Mouse (Mus musculus): Measurements from ENCODE around the gene Gm21976. TPM values are rescaled to one million over a fixed set of nuclear protein-coding genes. Genes with fewer than 3 reads are reported as not detected.
A peak's percentile ranks its signal among the peaks of the same experiment; 100 is the strongest.

Gene Gm21976
- not detected in 2 replicates for polyA plus RNA-seq (2012; rRNA removed)

GRCm38 (mm10) chr13:98279686-98280085, at the start of gene Gm21976:
Gene Gm21976, plus strand, starts transcription at chr13:98279887.
- WGBS: 90% methylated on average over 5 of the region's 5 CpGs
- no peak for DNase-seq (ENCODE audit: low read depth in 1 of 2, low spot score in 2 of 2)
- TF ChIP-seq CTCF (IDR thresholded peaks at IDR 0.05; ENCODE audit: extremely low read depth, insufficient read depth, insufficient read length, insufficient replicate concordance): no peak
- TF ChIP-seq POLR2A (IDR thresholded peaks at IDR 0.05; ENCODE audit: low read depth, low read length): no peak

GRCm38 (mm10) chr13:98230511-98230910, 49.2 kb upstream of the Gm21976 start:
- WGBS: 91% methylated on average over 1 of the region's 1 CpGs

More at GRCm38 (mm10) chr13:98279686-98280085, at the start of gene Gm21976:
- Histone ChIP-seq H3K27ac (ENCODE audit: insufficient read depth, low read length) (no peak within 1 kb of the TSS), H3K4me3 (ENCODE audit: extremely low read depth, insufficient read depth, insufficient read length) (no peak within 1 kb of the TSS), H3K27me3 (ENCODE audit: control insufficient read depth, insufficient read depth, low read length) (no peaks in the 10 kb centered on the region), H3K4me1 (ENCODE audit: control insufficient read depth, insufficient read depth, insufficient read length) (no peaks in the 10 kb centered on the region), H3K36me3 (ENCODE audit: control insufficient read depth, insufficient read depth, low read length) (peaks cover 1% of the 10 kb centered on the region)

GRCm38 (mm10) chr13:98235451-98235850, 44.2 kb upstream of the Gm21976 start:
- H3K36me3 ChIP-seq (ENCODE audit: control insufficient read depth, insufficient read depth, low read length): no peaks in the 10 kb centered on the region
- no peak for DNase-seq (ENCODE audit: low read depth in 1 of 2, low spot score in 2 of 2)
- 76% methylated on average over 6 of the region's 6 CpGs for WGBS
- H3K27me3 ChIP-seq (ENCODE audit: control insufficient read depth, insufficient read depth, low read length): no peaks in the 10 kb centered on the region
- no peak overlapping the region for H3K27ac ChIP-seq (ENCODE audit: insufficient read depth, low read length)
- TF ChIP-seq POLR2A (IDR thresholded peaks at IDR 0.05; ENCODE audit: low read depth, low read length): no peak
- no peak for TF ChIP-seq CTCF (IDR thresholded peaks at IDR 0.05; ENCODE audit: extremely low read depth, insufficient read depth, insufficient read length, insufficient replicate concordance)
- no peak overlapping the region for H3K4me3 ChIP-seq (ENCODE audit: extremely low read depth, insufficient read depth, insufficient read length)
- H3K4me1 ChIP-seq (ENCODE audit: control insufficient read depth, insufficient read depth, insufficient read length): no peaks in the 10 kb centered on the region

More at GRCm38 (mm10) chr13:98230511-98230910, 49.2 kb upstream of the Gm21976 start:
- TF ChIP-seq CTCF (IDR thresholded peaks at IDR 0.05; ENCODE audit: extremely low read depth, insufficient read depth, insufficient read length, insufficient replicate concordance) (no peak), POLR2A (IDR thresholded peaks at IDR 0.05; ENCODE audit: low read depth, low read length) (no peak)
- no peak for DNase-seq (ENCODE audit: low read depth in 1 of 2, low spot score in 2 of 2)
- H3K4me3 ChIP-seq (ENCODE audit: extremely low read depth, insufficient read depth, insufficient read length): no peak overlapping the region
- no peak overlapping the region for H3K27ac ChIP-seq (ENCODE audit: insufficient read depth, low read length)
- H3K4me1 ChIP-seq (ENCODE audit: control insufficient read depth, insufficient read depth, insufficient read length): no peaks in the 10 kb centered on the region
- no peaks in the 10 kb centered on the region for H3K27me3 ChIP-seq (ENCODE audit: control insufficient read depth, insufficient read depth, low read length)
- H3K36me3 ChIP-seq (ENCODE audit: control insufficient read depth, insufficient read depth, low read length): no peaks in the 10 kb centered on the region

- Histone ChIP-seq H3K4me1 (ENCODE audit: control insufficient read depth, insufficient read depth, insufficient read length) (no peaks in the 10 kb centered on the region), H3K4me3 (ENCODE audit: extremely low read depth, insufficient read depth, insufficient read length) (no peak overlapping the region), H3K36me3 (ENCODE audit: control insufficient read depth, insufficient read depth, low read length) (no peaks in the 10 kb centered on the region), H3K27me3 (ENCODE audit: control insufficient read depth, insufficient read depth, low read length) (no peaks in the 10 kb centered on the region), H3K27ac (ENCODE audit: insufficient read depth, low read length) (no peak overlapping the region)
- 24% methylated on average over 12 of the region's 12 CpGs for WGBS
- TF ChIP-seq POLR2A (IDR thresholded peaks at IDR 0.05; ENCODE audit: low read depth, low read length) (no peak), CTCF (IDR thresholded peaks at IDR 0.05; ENCODE audit: extremely low read depth, insufficient read depth, insufficient read length, insufficient replicate concordance) (peak; percentile 56; the same call in 1 of the 2 replicates)
- DNase-seq (ENCODE audit: low read depth in 1 of 2, low spot score in 2 of 2): peak in 1 of 2 experiments; percentile 29
These were observed 39.6 kb upstream of the Gm21976 start for GRCm38 (mm10) chr13:98239978-98240641.

GRCm38 (mm10) chr13:98241531-98242282, 38.0 kb upstream of the Gm21976 start:
- no peak overlapping the region for H3K4me3 ChIP-seq (ENCODE audit: extremely low read depth, insufficient read depth, insufficient read length)
- TF ChIP-seq POLR2A (IDR thresholded peaks at IDR 0.05; ENCODE audit: low read depth, low read length) (no peak), CTCF (IDR thresholded peaks at IDR 0.05; ENCODE audit: extremely low read depth, insufficient read depth, insufficient read length, insufficient replicate concordance) (no peak)
- WGBS: 65% methylated on average over 9 of the region's 9 CpGs
- no peaks in the 10 kb centered on the region for H3K4me1 ChIP-seq (ENCODE audit: control insufficient read depth, insufficient read depth, insufficient read length)
- no peak for DNase-seq (ENCODE audit: low read depth in 1 of 2, low spot score in 2 of 2)
- no peaks in the 10 kb centered on the region for H3K27me3 ChIP-seq (ENCODE audit: control insufficient read depth, insufficient read depth, low read length)
- H3K27ac ChIP-seq (ENCODE audit: insufficient read depth, low read length): no peak overlapping the region
- H3K36me3 ChIP-seq (ENCODE audit: control insufficient read depth, insufficient read depth, low read length): no peaks in the 10 kb centered on the region

GRCm38 (mm10) chr13:98244571-98245350, 34.9 kb upstream of the Gm21976 start:
- no peaks in the 10 kb centered on the region for H3K4me1 ChIP-seq (ENCODE audit: control insufficient read depth, insufficient read depth, insufficient read length)
- 82% methylated on average over 5 of the region's 5 CpGs for WGBS
- TF ChIP-seq POLR2A (IDR thresholded peaks at IDR 0.05; ENCODE audit: low read depth, low read length) (no peak), CTCF (IDR thresholded peaks at IDR 0.05; ENCODE audit: extremely low read depth, insufficient read depth, insufficient read length, insufficient replicate concordance) (no peak)
- no peak overlapping the region for H3K4me3 ChIP-seq (ENCODE audit: extremely low read depth, insufficient read depth, insufficient read length)
- H3K27me3 ChIP-seq (ENCODE audit: control insufficient read depth, insufficient read depth, low read length): no peaks in the 10 kb centered on the region
- no peak overlapping the region for H3K27ac ChIP-seq (ENCODE audit: insufficient read depth, low read length)
- no peak for DNase-seq (ENCODE audit: low read depth in 1 of 2, low spot score in 2 of 2)
- peaks cover 15% of the 10 kb centered on the region for H3K36me3 ChIP-seq (ENCODE audit: control insufficient read depth, insufficient read depth, low read length)
